Mouse (Mus musculus): ENCODE data around the gene Rfc3.
"Not testable (repeated sequence)": the region's sequence is repeated elsewhere in the genome, so short reads cannot be mapped to it uniquely, and the experiment has no call there.

The Rfc3 gene

GRCm38 (mm10) chr5:151650700-151651410 is at the start of gene Rfc3:
TSS of gene Rfc3 (minus strand) at chr5:151651242.
- DNase-seq, result peak; percentile 98

- DNase-seq, result not testable (repeated sequence)
Observed at GRCm38 (mm10) chr5:151693636-151694035, 42.6 kb upstream of the Rfc3 start.

- peak; percentile 92 for DNase-seq
Observed at GRCm38 (mm10) chr5:151686606-151687525, 35.8 kb upstream of the Rfc3 start.

- DNase-seq, result no peak
Observed at GRCm38 (mm10) chr5:151662207-151662606, 11.2 kb upstream of the Rfc3 start.

GRCm38 (mm10) chr5:151651411-151651784 is 356 bp upstream of the Rfc3 start:
- DNase-seq, result no peak

GRCm38 (mm10) chr5:151644845-151645244 is 6.2 kb downstream of the Rfc3 start:
- peak; percentile 7 for DNase-seq

GRCm38 (mm10) chr5:151642867-151643266 is 8.2 kb downstream of the Rfc3 start:
- no peak for DNase-seq

- DNase-seq, result no peak
Observed at GRCm38 (mm10) chr5:151642102-151642501, 8.9 kb downstream of the Rfc3 start.

- DNase-seq, result no peak
Observed at GRCm38 (mm10) chr5:151605921-151606320, 45.1 kb downstream of the Rfc3 start, which contains the start of gene Vmn2r18. TSS of gene Vmn2r18 (minus strand) at chr5:151606021.

- DNase-seq, result no peak
Observed at GRCm38 (mm10) chr5:151601696-151602095, 49.3 kb downstream of the Rfc3 start.

Data from lung, postnatal 10 days (tissue).